Mouse (Mus musculus): ENCODE measurements around the gene Rragd.

DNA sequence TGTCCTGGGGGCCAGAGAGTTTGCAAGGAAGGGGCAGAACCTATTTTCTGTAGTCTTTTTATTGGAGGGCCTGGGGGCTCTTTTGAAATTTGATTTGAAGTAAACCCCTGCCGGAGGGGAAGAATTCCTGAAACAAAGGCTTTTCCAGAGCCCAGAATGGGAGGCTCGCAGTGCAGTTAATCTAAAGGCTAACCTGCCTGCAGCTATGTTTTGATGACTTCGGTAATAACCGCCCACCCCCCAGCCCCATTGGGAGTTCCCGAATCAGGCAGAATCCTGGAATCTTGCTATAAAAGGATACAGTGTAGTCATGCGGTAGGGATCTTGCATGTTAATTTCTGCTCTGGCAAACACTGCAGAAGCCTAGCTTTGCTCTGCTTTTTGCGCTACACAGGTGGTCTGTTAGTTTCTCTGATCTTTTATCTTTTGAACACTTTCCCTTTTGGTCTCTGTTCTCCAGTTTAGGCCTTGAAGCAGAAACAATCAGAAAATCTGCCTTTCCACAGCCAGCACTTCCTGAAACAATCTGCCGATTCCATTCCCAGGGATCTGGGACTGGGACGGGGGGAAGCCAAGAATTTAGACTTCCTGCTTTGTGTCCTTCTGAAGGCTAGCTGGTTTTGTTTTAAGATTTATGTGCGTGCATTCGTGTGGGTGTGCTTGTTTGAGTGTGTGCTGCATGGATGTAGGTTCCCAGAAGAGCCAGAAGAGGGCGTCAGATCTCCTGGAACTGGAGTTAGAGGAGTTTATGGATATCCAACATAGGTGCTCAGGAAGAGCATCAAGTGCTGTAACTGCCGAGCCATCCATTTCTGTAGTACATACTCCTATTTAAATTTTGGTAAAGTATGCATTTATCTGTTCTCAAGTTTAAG, 2.2 kb downstream of the Rragd start:
- TF ChIP-seq CTCF (IDR thresholded peaks at IDR 0.05; ENCODE audit: low read depth) (peak; percentile 57), EP300 (IDR thresholded peaks at IDR 0.05; ENCODE audit: low read depth) (no peak)

All from liver, postnatal 0 days (tissue).